Mouse (Mus musculus): ENCODE data around the gene Gstp3.
A peak's percentile ranks its signal among the peaks of the same experiment; 100 is the strongest.

The Gstp3 gene

GRCm38 (mm10) chr19:4059069-4059740 lies at the start of gene Gstp3:
Gstp3 (minus strand) TSS chr19:4059569.
- DNase-seq, result no peak

- DNase-seq, result no peak
Observed at GRCm38 (mm10) chr19:4108535-4108934, 49.2 kb upstream of the Gstp3 start.

- DNase-seq, result no peak
Observed at GRCm38 (mm10) chr19:4106654-4107053, 47.3 kb upstream of the Gstp3 start.

- DNase-seq, result no peak
Observed at GRCm38 (mm10) chr19:4104675-4105194, 45.4 kb upstream of the Gstp3 start.

- DNase-seq, result no peak
Observed at GRCm38 (mm10) chr19:4103792-4104191, 44.4 kb upstream of the Gstp3 start.

GRCm38 (mm10) chr19:4103294-4103693 lies 43.9 kb upstream of the Gstp3 start:
- DNase-seq, result no peak

- DNase-seq, result peak; percentile 74 to 75
Observed at GRCm38 (mm10) chr19:4102626-4103025, 43.3 kb upstream of the Gstp3 start.

GRCm38 (mm10) chr19:4102049-4102448 lies 42.7 kb upstream of the Gstp3 start:
- no peak for DNase-seq

- DNase-seq, result no peak
Observed at GRCm38 (mm10) chr19:4101466-4101865, 42.1 kb upstream of the Gstp3 start.

GRCm38 (mm10) chr19:4100718-4101261 lies 41.4 kb upstream of the Gstp3 start:
- DNase-seq, result peak; percentile 81 to 84

DNA sequence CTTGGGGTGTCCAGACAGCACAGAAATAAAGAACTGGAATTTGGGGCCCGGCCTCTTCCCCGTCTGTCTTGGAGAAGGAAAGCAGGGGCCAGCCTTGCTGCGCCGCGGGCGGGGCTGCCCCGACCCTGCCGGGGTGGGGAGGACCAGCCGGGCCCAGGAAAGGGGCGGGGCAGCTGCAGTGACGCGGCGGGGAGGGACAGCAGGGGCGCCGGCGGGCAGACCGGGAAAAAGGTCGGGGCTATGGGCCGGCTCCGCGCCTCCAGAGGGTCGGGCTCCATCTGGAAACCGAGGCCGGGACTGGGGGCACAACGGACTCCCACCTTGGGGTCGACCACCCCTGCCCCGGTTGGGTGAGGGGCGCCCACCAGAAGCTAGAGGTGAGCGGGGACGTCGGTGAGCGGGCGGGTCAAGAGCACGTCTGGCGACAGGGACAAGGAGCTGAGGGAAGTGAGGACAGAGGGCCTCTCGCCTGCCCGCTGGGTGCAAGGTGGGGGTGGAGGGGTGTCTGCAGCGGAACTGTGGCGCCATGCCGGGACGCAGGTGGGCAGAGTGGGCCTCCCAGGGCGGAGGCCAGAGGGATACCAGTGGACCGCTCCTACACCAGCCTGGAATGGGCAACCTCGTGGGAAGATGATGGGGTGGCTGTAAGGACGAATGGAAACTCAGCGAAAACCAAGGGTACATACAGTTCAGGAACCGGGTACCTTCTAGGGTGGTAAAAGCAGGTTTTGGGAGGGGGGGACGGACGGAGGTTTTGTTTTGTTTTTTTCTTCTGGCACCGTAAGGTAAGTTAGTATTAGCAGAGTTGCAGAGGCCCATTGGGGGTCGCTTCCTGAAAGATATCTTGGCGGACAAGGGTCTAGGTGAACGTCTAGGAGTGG lies 40.7 kb upstream of the Gstp3 start, which contains the start of gene Pitpnm1:
Gene Pitpnm1 (plus strand): TSS at position 162 of the 881 bp plus-strand sequence.
- peak; percentile 60 to 69 for DNase-seq

- DNase-seq, result peak; percentile 93 to 96
Observed at GRCm38 (mm10) chr19:4099056-4099455, 39.7 kb upstream of the Gstp3 start.

GRCm38 (mm10) chr19:4098426-4098825 lies 39.1 kb upstream of the Gstp3 start:
- no peak for DNase-seq

DNA sequence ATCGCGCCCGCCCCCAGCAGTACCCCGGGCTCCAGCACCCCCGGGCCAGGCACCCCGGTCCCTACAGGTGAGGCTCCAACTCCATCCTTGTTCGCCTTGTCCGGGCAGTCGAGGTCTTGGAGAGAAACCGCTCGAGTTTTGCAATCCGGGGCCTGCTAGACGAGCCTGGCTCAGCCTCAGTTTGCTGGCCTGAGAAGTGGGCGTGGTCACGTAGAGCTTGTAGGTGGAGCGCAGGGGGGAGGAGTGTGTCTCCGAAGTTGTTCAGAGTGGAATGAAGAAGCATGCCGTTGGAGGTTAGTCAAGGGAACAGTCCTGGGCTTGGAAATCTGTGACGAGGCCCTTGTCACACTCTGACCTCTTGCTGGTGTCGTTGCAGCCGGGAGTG lies 38.1 kb upstream of the Gstp3 start:
- no peak for DNase-seq

DNA sequence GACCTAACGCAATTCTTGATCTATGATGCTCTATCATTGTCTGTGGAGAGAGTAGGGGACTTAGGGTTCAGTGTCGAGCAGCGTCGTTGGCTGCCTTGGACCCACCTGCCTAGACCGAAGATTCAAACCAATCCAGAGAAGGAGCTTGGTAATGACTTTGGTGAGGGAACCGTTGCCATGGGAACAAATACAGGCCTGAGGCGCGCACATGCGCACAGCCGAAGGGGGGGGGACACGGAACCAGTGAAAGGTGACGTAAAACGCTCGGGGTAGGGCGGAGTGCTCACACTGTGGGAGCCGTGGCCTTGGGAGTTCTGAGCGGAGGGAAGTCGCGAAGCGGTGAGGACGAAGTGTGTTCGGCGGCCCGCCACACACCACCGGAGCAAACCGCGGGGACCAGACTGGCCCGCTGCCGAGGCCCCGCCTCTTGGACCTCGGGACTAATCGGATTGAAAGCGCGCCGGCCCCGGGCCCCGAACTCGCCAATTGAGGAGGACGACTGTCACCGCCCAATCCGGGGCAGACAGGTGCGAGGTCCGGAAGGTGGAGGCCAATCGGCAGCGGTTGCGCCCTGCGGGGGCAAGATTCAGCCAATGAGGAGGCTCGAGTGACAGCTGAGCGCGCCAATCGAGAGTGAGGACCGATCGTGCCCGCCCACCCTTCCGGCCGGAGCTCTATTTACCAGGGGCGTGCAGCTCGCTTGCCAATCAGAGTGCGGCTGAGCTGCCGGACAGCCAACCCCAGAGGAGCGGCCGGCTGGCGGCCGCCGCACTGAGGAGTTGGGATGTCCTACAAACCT lies 37.5 kb upstream of the Gstp3 start, which contains the start of gene Cdk2ap2:
Gene Cdk2ap2 (plus strand): TSS at position 541 of the 799 bp plus-strand sequence.
- peak; percentile 100 for DNase-seq

DNA sequence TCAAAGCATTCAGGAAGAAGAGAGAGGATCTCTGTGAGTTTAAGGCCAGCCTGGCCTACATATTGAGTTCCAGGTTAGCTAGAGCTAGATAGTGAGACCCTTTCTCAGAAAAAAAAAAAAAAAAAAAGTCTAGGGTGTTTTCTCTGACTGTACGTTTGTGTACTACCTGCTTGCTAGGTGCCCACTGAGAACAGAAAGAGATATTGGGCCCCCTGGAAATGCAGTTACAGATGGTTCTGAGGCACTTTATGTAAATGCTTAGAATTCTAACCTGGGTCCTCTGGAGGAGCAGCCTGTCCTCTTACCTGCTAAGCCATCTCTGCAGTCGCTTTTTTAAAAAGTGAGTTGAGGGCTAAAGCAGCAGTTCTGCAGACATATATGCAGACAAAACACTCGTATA lies 36.4 kb upstream of the Gstp3 start:
- DNase-seq, result no peak

- DNase-seq, result no peak
Observed at GRCm38 (mm10) chr19:4094774-4095303, 35.5 kb upstream of the Gstp3 start.

- no peak for DNase-seq
Observed at GRCm38 (mm10) chr19:4094348-4094747, 35.0 kb upstream of the Gstp3 start.

GRCm38 (mm10) chr19:4093772-4094171 lies 34.4 kb upstream of the Gstp3 start:
- DNase-seq, result no peak

DNA sequence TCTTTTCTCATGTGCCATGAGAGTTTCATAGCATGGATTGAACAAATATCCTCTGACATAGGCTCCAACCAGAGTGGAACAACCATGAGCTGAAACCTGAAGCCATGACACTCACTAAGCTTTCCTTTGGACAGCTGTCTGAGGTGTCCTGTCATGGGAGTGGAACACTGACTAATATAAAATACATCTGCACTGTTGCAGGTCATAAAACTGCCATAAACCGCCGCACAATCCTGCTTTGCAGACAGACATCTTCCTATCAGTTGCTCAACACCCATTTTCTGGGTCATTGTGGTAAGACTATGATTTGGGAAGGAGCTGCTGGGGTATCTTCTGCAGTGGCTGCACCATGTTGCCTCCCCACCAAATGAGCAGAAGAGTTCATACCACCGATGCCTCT lies 33.4 kb upstream of the Gstp3 start:
- DNase-seq, result no peak

GRCm38 (mm10) chr19:4091383-4091782 lies 32.0 kb upstream of the Gstp3 start:
- DNase-seq, result no peak

DNA sequence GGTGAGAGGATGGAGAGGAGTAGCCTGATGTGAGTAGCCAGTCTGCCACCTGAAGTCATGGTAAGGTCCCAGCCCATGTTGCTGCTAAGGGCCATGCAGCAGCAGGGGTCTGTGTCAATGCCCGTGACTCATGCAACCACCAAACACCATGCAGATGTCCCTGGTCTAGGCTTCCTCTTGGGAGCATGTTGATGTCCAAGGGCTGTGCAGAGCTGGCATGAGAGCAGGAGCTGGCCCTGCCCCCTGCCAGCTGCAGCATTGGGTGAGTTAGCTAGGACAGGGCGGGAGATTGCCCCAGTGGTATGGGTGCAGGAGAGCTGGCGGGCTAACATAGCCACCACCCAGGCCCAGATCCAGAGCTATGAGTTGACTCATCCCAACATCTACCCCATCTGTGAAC lies 31.1 kb upstream of the Gstp3 start:
- DNase-seq, result no peak
